Mouse (Mus musculus) gastrocnemius, postnatal 25 days (tissue): Measurements from ENCODE around the gene Tmem50a. TPM values are rescaled to one million over a fixed set of nuclear protein-coding genes. Genes with fewer than 3 reads are reported as not detected.

Source experiments
- DNase-seq: peaks from one replicate; pipeline ENCODE4 v3.0.0; 2022
- total RNA-seq, 2 experiments: library from RNA; stranded (reverse); gene quantifications; 1 replicate in 1 of 2; 2 replicates in 1 of 2; pipeline ENCODE4 v1.2.3; 2021

Gene Tmem50a
- total RNA-seq, 2 experiments from 2014 or later: 25.7 to 32.2 TPM

- no peak for DNase-seq
Measured at GRCm38 (mm10) chr4:134876171-134876570, 38.7 kb downstream of the Tmem50a start.

- DNase-seq: no peak
Measured at GRCm38 (mm10) chr4:134871950-134872349, 42.9 kb downstream of the Tmem50a start.

- DNase-seq: no peak
Measured at GRCm38 (mm10) chr4:134871477-134871876, 43.3 kb downstream of the Tmem50a start.

- no peak for DNase-seq
Measured at GRCm38 (mm10) chr4:134869815-134870375, 44.9 kb downstream of the Tmem50a start.

- DNase-seq: no peak
Measured at GRCm38 (mm10) chr4:134869068-134869730, 45.6 kb downstream of the Tmem50a start.

GRCm38 (mm10) chr4:134868490-134868889, 46.3 kb downstream of the Tmem50a start:
- DNase-seq: no peak

- DNase-seq: no peak
Measured at GRCm38 (mm10) chr4:134868065-134868464, 46.8 kb downstream of the Tmem50a start.

- DNase-seq: no peak
Measured at GRCm38 (mm10) chr4:134867661-134868060, 47.2 kb downstream of the Tmem50a start.

- DNase-seq: no peak
Measured at GRCm38 (mm10) chr4:134867213-134867612, 47.6 kb downstream of the Tmem50a start.

- DNase-seq: no peak
Measured at GRCm38 (mm10) chr4:134865789-134866188, 49.0 kb downstream of the Tmem50a start.

- DNase-seq: no peak
Measured at GRCm38 (mm10) chr4:134865340-134865739, 49.5 kb downstream of the Tmem50a start.

- DNase-seq: no peak
Measured at GRCm38 (mm10) chr4:134863937-134864729, 50.7 kb downstream of the Tmem50a start, which contains the start of gene Rhd. Rhd (plus strand) TSS chr4:134864536.

- DNase-seq: no peak
Measured at GRCm38 (mm10) chr4:134862996-134863395, 51.8 kb downstream of the Tmem50a start.

- no peak for DNase-seq
Measured at GRCm38 (mm10) chr4:134861884-134862283, 52.9 kb downstream of the Tmem50a start.

GRCm38 (mm10) chr4:134858494-134858893, 56.3 kb downstream of the Tmem50a start:
- DNase-seq: no peak

- no peak for DNase-seq
Measured at GRCm38 (mm10) chr4:134856501-134856900, 58.3 kb downstream of the Tmem50a start.

GRCm38 (mm10) chr4:134856056-134856455, 58.8 kb downstream of the Tmem50a start:
- DNase-seq: no peak

GRCm38 (mm10) chr4:134855371-134855770, 59.5 kb downstream of the Tmem50a start:
- no peak for DNase-seq

GRCm38 (mm10) chr4:134853637-134854485, 61.0 kb downstream of the Tmem50a start:
- DNase-seq: peak; percentile 93

GRCm38 (mm10) chr4:134853259-134853636, 61.6 kb downstream of the Tmem50a start, which contains the start of gene Maco1:
Maco1 (minus strand) TSS chr4:134853345.
- DNase-seq: peak; percentile 100

GRCm38 (mm10) chr4:134852438-134853255, 62.2 kb downstream of the Tmem50a start:
- peak; percentile 42 for DNase-seq
